Mouse (Mus musculus) forebrain, embryonic 16.5 days (tissue): ENCODE results near the gene Pi16. TPM values are rescaled to one million over a fixed set of nuclear protein-coding genes. Genes with fewer than 3 reads are reported as not detected.

Experiments used
- ATAC-seq: fragments of 200-750 bp; cut with Nextera tagmentation; 2 replicates; pipeline ENCODE4 v1.8.0; 2017; ENCODE audit warnings: mild to moderate bottlenecking, moderate library complexity
- H3K27ac ChIP-seq: fragments of 300-500 bp; sonication (generic); 2 replicates; pipeline ENCODE4 v1.5.1; 2014; ENCODE audit warnings: low read length, control low read depth
- H3K27me3 ChIP-seq: fragments of 300-500 bp; sonication (generic); replicated peaks from 2 replicates; pipeline ENCODE4 v1.6.1; 2014; ENCODE audit warnings: low read length; ENCODE audit not compliant: control insufficient read depth, insufficient read depth
- H3K36me3 ChIP-seq: fragments of 300-500 bp; sonication (generic); 2 replicates; pipeline ENCODE4 v1.6.1; 2014; ENCODE audit not compliant: control insufficient read depth, insufficient read depth
- H3K4me1 ChIP-seq: fragments of 300-500 bp; sonication (generic); replicated peaks from 2 replicates; pipeline ENCODE4 v1.6.1; 2014; ENCODE audit warnings: low read length; ENCODE audit not compliant: control insufficient read depth, insufficient read depth
- H3K4me2 ChIP-seq: fragments of 300-500 bp; sonication (generic); 2 replicates; pipeline ENCODE4 v1.6.1; 2014; ENCODE audit warnings: mild to moderate bottlenecking, low read length, control low read depth
- H3K4me3 ChIP-seq: fragments of 300-500 bp; sonication (generic); replicated peaks from 2 replicates; pipeline ENCODE4 v1.5.1; 2014; ENCODE audit warnings: mild to moderate bottlenecking, low read length, control low read depth
- H3K9ac ChIP-seq: fragments of 300-500 bp; sonication (generic); replicated peaks from 2 replicates; pipeline ENCODE4 v1.6.1; 2014; ENCODE audit warnings: low read depth, low read length, control low read depth
- H3K9me3 ChIP-seq: fragments of 300-500 bp; sonication (generic); 2 replicates; pipeline ENCODE4 v1.6.1; 2016; ENCODE audit warnings: low read length; ENCODE audit not compliant: control insufficient read depth
- WGBS: fragments of 180-500 bp; shearing (Covaris S2); extraction: QIAGEN DNeasy Blood & Tissue Kit; methylation state at CpG from one replicate; pipeline ENCODE4 v1.1.7; 2014; 5-methylcytosine and 5-hydroxymethylcytosine counted together
- polyA plus RNA-seq: library from polyadenylated mRNA; unstranded; fragments of >200 nt; fragmentation: Nextera tagmentation; extraction: Ambion mirVana; gene quantifications from 2 replicates; pipeline ENCODE4 v1.2.1, GENCODE M21; 2015

Gene Pi16
- polyA plus RNA-seq, 1 experiment from 2014 or later: 2.0 TPM

DNA sequence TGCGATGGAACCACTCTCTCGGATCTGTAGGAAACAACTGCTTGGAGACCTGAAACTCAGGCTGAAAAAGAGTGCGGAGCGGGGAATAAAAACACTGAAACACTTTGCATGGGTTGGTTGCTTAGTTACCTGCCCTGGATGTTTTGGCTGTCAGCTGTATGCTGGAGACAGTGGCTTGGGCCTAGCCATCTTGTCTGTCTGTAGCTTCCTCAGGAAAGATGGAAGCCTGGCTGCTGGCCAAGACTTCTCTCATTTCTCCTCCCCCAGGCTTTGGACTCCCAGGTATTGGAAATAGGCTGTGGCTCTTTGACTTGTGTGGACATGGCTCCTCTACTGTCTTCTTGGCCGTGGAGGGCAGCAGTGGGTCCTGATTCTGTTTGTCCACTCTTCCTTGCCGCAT lies 16.1 kb upstream of the Pi16 start:
- Histone ChIP-seq H3K9me3 (no peaks in the 10 kb centered on the region), H3K4me2 (no peak overlapping the region), H3K27me3 (no peaks in the 10 kb centered on the region), H3K4me1 (peaks cover 3% of the 10 kb centered on the region; the same call in 1 of the 2 replicates), H3K36me3 (peaks cover 22% of the 10 kb centered on the region), H3K27ac (no peak overlapping the region), H3K9ac (no peak overlapping the region), H3K4me3 (no peak overlapping the region)
- no peak for ATAC-seq
- 94% methylated on average over 6 of the region's 6 CpGs for WGBS

- ATAC-seq: no peak
- no peaks in the 10 kb centered on the region for H3K9me3 ChIP-seq
- H3K27me3 ChIP-seq: no peaks in the 10 kb centered on the region
- H3K4me3 ChIP-seq: no peak overlapping the region
- H3K4me2 ChIP-seq: no peak overlapping the region
- H3K36me3 ChIP-seq: peaks cover 22% of the 10 kb centered on the region
- H3K9ac ChIP-seq: no peak overlapping the region
- no peak overlapping the region for H3K27ac ChIP-seq
- H3K4me1 ChIP-seq: peaks cover 3% of the 10 kb centered on the region; the same call in 1 of the 2 replicates
- WGBS: 78% methylated on average over 5 of the region's 5 CpGs
These were observed 15.3 kb upstream of the Pi16 start for GRCm38 (mm10) chr17:29302149-29302548.

- ATAC-seq: no peak
- H3K4me1 ChIP-seq: peaks cover 3% of the 10 kb centered on the region; the same call in 1 of the 2 replicates
- 48% methylated on average over 3 of the region's 3 CpGs for WGBS
- no peak overlapping the region for H3K9ac ChIP-seq
- H3K9me3 ChIP-seq: no peaks in the 10 kb centered on the region
- no peak overlapping the region for H3K27ac ChIP-seq
- H3K36me3 ChIP-seq: peaks cover 19% of the 10 kb centered on the region
- no peak overlapping the region for H3K4me3 ChIP-seq
- H3K4me2 ChIP-seq: no peak overlapping the region
- H3K27me3 ChIP-seq: no peaks in the 10 kb centered on the region
These were observed 14.4 kb upstream of the Pi16 start for GRCm38 (mm10) chr17:29303087-29303486.

- no peak for ATAC-seq
- whole genome bisulfite sequencing: 82% methylated on average over 3 of the region's 3 CpGs
- H3K36me3 ChIP-seq: peaks cover 14% of the 10 kb centered on the region
These were observed 13.6 kb upstream of the Pi16 start for GRCm38 (mm10) chr17:29303856-29304255.

DNA sequence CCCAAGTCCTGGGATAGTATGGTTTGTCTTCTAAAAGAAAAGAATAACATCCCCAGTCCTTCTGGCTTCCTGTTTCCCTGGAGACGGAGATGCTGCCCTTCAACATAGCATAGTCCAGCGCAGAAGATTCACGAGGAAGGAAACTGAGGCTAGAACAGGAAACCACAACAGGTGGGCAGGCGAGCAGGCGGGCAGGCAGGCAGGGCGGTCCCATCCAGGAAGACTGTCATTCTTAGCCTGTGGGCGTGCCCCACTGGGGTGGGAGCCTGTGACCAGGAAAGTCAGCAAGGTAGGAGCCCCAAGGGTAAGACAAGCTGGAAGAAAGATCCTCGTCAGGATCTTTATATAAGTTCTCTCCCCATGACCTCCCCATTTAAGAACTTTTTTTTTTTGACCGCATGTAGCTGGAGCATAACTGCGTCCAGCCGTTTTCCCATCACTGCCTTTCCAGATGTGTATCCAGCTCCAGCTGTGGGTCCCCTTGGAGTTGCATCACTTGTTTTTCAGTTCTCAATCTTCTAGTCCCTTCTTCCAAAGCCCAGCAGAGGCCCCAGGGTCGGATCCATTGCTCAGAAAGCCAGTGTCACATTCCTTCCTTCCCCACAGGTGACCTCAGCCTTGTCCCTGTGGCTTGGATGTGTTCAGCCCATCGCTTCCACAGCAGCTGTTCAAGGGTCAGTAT lies 13.0 kb upstream of the Pi16 start:
- Histone ChIP-seq H3K9ac (no peak overlapping the region), H3K9me3 (no peaks in the 10 kb centered on the region), H3K27me3 (no peaks in the 10 kb centered on the region), H3K4me2 (no peak overlapping the region), H3K27ac (no peak overlapping the region), H3K4me1 (peaks cover 3% of the 10 kb centered on the region; the same call in 1 of the 2 replicates), H3K4me3 (no peak overlapping the region), H3K36me3 (peaks cover 13% of the 10 kb centered on the region)
- no peak for ATAC-seq
- WGBS: 76% methylated on average over 13 of the region's 13 CpGs

More at GRCm38 (mm10) chr17:29303856-29304255, 13.6 kb upstream of the Pi16 start:
- Histone ChIP-seq H3K27me3 (no peaks in the 10 kb centered on the region), H3K4me3 (no peak overlapping the region), H3K4me2 (no peak overlapping the region), H3K27ac (no peak overlapping the region), H3K9me3 (no peaks in the 10 kb centered on the region), H3K4me1 (peaks cover 3% of the 10 kb centered on the region; the same call in 1 of the 2 replicates), H3K9ac (no peak overlapping the region)

DNA sequence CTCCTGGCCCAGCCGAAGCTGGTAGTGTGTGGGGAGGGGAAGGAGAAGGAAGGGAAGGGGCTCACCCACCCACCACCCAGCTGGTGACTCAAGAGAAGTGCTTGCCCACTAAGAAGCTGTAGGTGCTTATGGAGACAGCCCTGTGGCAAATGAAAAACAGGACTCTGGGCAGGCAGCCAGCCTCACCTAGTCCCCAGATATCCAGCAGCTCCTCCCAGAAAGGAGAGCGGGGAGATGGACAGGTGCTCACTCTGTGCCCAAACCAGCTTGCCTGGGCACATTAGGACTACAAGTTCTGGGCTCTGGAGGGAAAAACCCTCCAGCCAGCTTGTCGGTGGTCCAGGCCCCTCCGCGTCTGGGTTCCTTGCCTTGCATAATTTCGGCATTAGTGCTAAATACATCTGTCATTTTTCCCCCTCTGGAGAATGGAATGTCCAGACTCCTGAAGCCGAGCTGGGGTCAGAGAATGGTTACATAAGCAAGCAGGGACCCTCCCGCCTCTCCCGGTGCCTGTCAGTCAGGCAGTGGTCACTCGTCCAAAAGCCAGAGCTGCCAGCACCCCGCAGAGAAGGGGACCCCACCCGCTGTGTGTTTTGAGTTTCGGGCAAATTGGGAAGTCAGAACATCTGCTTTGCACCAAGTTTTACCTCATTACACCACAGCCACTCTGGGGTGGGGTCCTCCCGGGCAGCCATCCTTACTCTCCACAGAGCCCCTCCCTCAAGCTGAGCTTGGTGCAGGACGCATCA lies 12.2 kb upstream of the Pi16 start:
- Histone ChIP-seq H3K4me2 (no peak overlapping the region), H3K36me3 (peaks cover 8% of the 10 kb centered on the region; the same call in 1 of the 2 replicates), H3K27ac (no peak overlapping the region), H3K9me3 (no peaks in the 10 kb centered on the region), H3K9ac (no peak overlapping the region), H3K27me3 (no peaks in the 10 kb centered on the region), H3K4me1 (peaks cover 3% of the 10 kb centered on the region; the same call in 1 of the 2 replicates), H3K4me3 (no peak overlapping the region)
- no peak for ATAC-seq
- 33% methylated on average over 15 of the region's 15 CpGs for WGBS

DNA sequence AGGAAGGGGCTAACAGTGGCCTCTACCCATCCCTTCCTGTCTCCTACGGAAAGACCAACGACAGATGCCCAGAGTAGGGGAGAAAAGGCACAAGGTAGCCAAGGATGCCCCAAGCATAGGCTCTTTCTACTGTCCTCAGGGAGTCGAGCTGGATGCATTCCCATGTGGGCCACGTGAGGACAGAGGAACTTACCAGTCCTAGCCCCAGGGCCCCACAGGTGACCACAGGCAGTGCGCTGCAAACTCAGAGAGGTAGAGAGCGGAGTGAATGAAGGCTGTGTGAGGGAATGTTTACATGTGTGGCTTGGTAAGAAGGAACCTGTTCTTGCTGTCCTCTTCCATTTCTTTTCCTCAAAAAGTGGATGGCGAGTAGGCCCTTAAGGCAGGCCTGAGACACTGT lies 11.6 kb upstream of the Pi16 start:
- no peak for ATAC-seq
- no peak overlapping the region for H3K9ac ChIP-seq
- WGBS: 71% methylated on average over 7 of the region's 7 CpGs
- no peaks in the 10 kb centered on the region for H3K9me3 ChIP-seq
- no peak overlapping the region for H3K27ac ChIP-seq
- H3K27me3 ChIP-seq: no peaks in the 10 kb centered on the region
- H3K36me3 ChIP-seq: peaks cover 7% of the 10 kb centered on the region; the same call in 1 of the 2 replicates
- no peak overlapping the region for H3K4me2 ChIP-seq
- H3K4me3 ChIP-seq: no peak overlapping the region
- H3K4me1 ChIP-seq: peaks cover 3% of the 10 kb centered on the region; the same call in 1 of the 2 replicates

DNA sequence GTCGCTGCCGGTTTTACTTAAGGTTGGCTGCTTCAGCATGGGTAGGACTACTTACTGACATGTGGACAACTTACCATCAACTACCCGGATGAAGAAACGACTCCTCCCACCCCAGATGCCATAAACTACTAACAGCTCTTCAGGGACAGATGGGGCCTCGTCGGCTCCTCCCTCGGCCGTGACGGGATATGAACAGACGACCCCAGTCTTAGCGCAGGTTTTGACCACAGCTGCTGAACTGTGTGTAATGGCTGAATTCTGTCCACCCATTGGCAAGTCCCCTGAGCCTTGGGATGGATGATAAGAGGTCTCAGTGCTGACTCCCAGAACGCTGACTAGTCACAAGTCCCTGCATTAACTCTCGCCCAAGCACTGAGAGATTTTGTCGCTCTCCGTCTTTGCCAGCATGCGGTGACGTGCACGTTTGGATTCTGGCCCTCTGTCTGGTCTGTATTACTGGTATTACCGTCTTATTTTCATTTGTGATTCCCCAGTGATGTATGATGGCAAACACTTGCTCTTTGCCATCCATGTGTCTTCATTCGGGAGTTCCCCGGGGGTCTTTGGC lies 7.3 kb upstream of the Pi16 start:
- no peak for ATAC-seq
- no peaks in the 10 kb centered on the region for H3K27me3 ChIP-seq
- H3K4me3 ChIP-seq: no peak overlapping the region
- H3K4me1 ChIP-seq: no peaks in the 10 kb centered on the region; the same call in 1 of the 2 replicates
- no peak overlapping the region for H3K9ac ChIP-seq
- H3K4me2 ChIP-seq: no peak overlapping the region
- H3K36me3 ChIP-seq: no peaks in the 10 kb centered on the region
- no peak overlapping the region for H3K27ac ChIP-seq
- H3K9me3 ChIP-seq: no peaks in the 10 kb centered on the region
- WGBS: 77% methylated on average over 21 of the region's 21 CpGs

GRCm38 (mm10) chr17:29311602-29312001 lies 5.9 kb upstream of the Pi16 start:
- no peaks in the 10 kb centered on the region for H3K36me3 ChIP-seq
- H3K4me1 ChIP-seq: no peaks in the 10 kb centered on the region

More at GRCm38 (mm10) chr17:29311602-29312001, 5.9 kb upstream of the Pi16 start:
- no peak for ATAC-seq
- no peak overlapping the region for H3K9ac ChIP-seq
- no peaks in the 10 kb centered on the region for H3K27me3 ChIP-seq
- H3K27ac ChIP-seq: no peak overlapping the region
- no peak overlapping the region for H3K4me3 ChIP-seq
- H3K4me2 ChIP-seq: no peak overlapping the region
- 84% methylated on average over 8 of the region's 8 CpGs for WGBS
- no peaks in the 10 kb centered on the region for H3K9me3 ChIP-seq
